In genomic region chr9:14010261-14010949, GRCm38 (mm10) we compare ENCODE assay signal across 9 mouse cellular contexts.
A peak's percentile ranks its signal among the peaks of the same experiment; 100 is the strongest.
DNase-seq lines count a peak whose midpoint lies in the region; ATAC-seq and TF ChIP-seq lines count a peak whose summit lies in the region.
"Had no signal": no experiment of that assay in that cellular context is flagged by ENCODE, and none has a peak within 500 bp of the region (broad histone marks: within the 10 kb centered on the region; RNA-seq: fewer than 3 reads in every experiment).

No protein-coding gene starts in this region.

- H3K4me3 ChIP-seq in hindbrain, embryonic 10.5 days = no peak overlapping the region
- H3K4me3 ChIP-seq in hindbrain, embryonic 14.5 days (replicated peaks; ENCODE audit: low read length) = no peak overlapping the region
- H3K4me3 ChIP-seq in limb, embryonic 14.5 days (replicated peaks; ENCODE audit: low read length) = no peak overlapping the region

- no peak for TF ChIP-seq POLR2A in limb, embryonic 14.5 days (IDR thresholded peaks at IDR 0.05; ENCODE audit: borderline replicate concordance, extremely low read depth, insufficient read depth, insufficient read length)

- DNase-seq in hindbrain, embryonic 10.5 days (ENCODE audit: low spot score) = peak; percentile 44
- DNase-seq in hindbrain, embryonic 14.5 days (ENCODE audit: low spot score) = no peak
- peak; percentile 83 for DNase-seq in CD4-positive, CD25-positive, alpha-beta regulatory T cell, adult 2 months (ENCODE audit: low read depth, low spot score)
- DNase-seq in embryo, embryonic 10 days (ENCODE audit: low spot score) = peak; percentile 69
- peak; percentile 53 for DNase-seq in limb, embryonic 14.5 days (ENCODE audit: low spot score)
- DNase-seq in spleen, adult 12 weeks (ENCODE audit: low spot score) = no peak
- no peak for DNase-seq in retina, postnatal 1 day
- no peak for DNase-seq in left cerebral cortex, adult 9 months (ENCODE audit: low spot score in 2 of 2)
- DNase-seq: midbrain, embryonic 14.5 days had no signal

- WGBS in hindbrain, embryonic 10.5 days = 39% methylated on average over 5 of the region's 5 CpGs
- 47% methylated on average over 5 of the region's 5 CpGs for WGBS in hindbrain, embryonic 14.5 days
- WGBS in limb, embryonic 14.5 days = 33% methylated on average over 5 of the region's 5 CpGs

- H3K4me2 ChIP-seq in hindbrain, embryonic 14.5 days (replicated peaks) = no peak overlapping the region
- no peak overlapping the region for H3K4me2 ChIP-seq in limb, embryonic 14.5 days (replicated peaks; ENCODE audit: low read depth, low read length, severe bottlenecking)

- no peak overlapping the region for H3K27ac ChIP-seq in hindbrain, embryonic 10.5 days
- H3K27ac ChIP-seq in hindbrain, embryonic 14.5 days = no peak overlapping the region
- 0 out of 2 replicates have a peak overlapping the region, but pooled peaks have one; percentile 65 for H3K27ac ChIP-seq in limb, embryonic 14.5 days (replicated peaks; ENCODE audit: low read depth, low read length)

- H3K4me1 ChIP-seq in hindbrain, embryonic 10.5 days (replicated peaks) = peaks cover 5% of the 10 kb centered on the region; the same call in 1 of the 2 replicates
- no peaks in the 10 kb centered on the region for H3K4me1 ChIP-seq in hindbrain, embryonic 14.5 days (replicated peaks; ENCODE audit: control insufficient read depth, insufficient read depth, low read length)
- peaks cover 16% of the 10 kb centered on the region for H3K4me1 ChIP-seq in limb, embryonic 14.5 days (ENCODE audit: control insufficient read depth, insufficient read depth, low read length)

- no peak for ATAC-seq in hindbrain, embryonic 14.5 days (ENCODE audit: low FRiP score)
- no peak for ATAC-seq in limb, embryonic 14.5 days (ENCODE audit: low FRiP score, low read depth)

- no peak overlapping the region for H3K9ac ChIP-seq in hindbrain, embryonic 14.5 days
- no peak overlapping the region for H3K9ac ChIP-seq in limb, embryonic 14.5 days (ENCODE audit: low read depth, low read length, severe bottlenecking)

- H3K36me3 ChIP-seq in hindbrain, embryonic 10.5 days = no peaks in the 10 kb centered on the region
- H3K36me3 ChIP-seq in hindbrain, embryonic 14.5 days (replicated peaks; ENCODE audit: control insufficient read depth, insufficient read depth) = no peaks in the 10 kb centered on the region
- no peaks in the 10 kb centered on the region for H3K36me3 ChIP-seq in limb, embryonic 14.5 days (ENCODE audit: control insufficient read depth, insufficient read depth, low read length)

- H3K27me3 ChIP-seq in hindbrain, embryonic 10.5 days (ENCODE audit: insufficient read depth, poor library complexity, severe bottlenecking) = no peaks in the 10 kb centered on the region
- no peaks in the 10 kb centered on the region for H3K27me3 ChIP-seq in hindbrain, embryonic 14.5 days (ENCODE audit: control insufficient read depth, insufficient read depth, low read length)
- no peaks in the 10 kb centered on the region for H3K27me3 ChIP-seq in limb, embryonic 14.5 days (ENCODE audit: control insufficient read depth, insufficient read depth, low read length)

- H3K9me3 ChIP-seq in hindbrain, embryonic 10.5 days = 0 out of 2 replicates have a peak, but pooled peaks cover 4% of the 10 kb centered on the region
- no peaks in the 10 kb centered on the region for H3K9me3 ChIP-seq in hindbrain, embryonic 14.5 days (ENCODE audit: control insufficient read depth, low read length)
- H3K9me3 ChIP-seq in limb, embryonic 14.5 days (ENCODE audit: control insufficient read depth, low read length) = no peaks in the 10 kb centered on the region

Comparison
In these comparisons a context has a peak if more than half of its experiments do, and no peak if none do; other contexts are left out.
1. DNase-seq: peak in hindbrain, embryonic 10.5 days (single experiment), CD4-positive, CD25-positive, alpha-beta regulatory T cell, adult 2 months (single experiment), embryo, embryonic 10 days (single experiment) and limb, embryonic 14.5 days (single experiment); none in hindbrain, embryonic 14.5 days (single experiment), spleen, adult 12 weeks (single experiment), retina, postnatal 1 day (single experiment) and left cerebral cortex, adult 9 months (0 of 2).